Mouse (Mus musculus): Measurements from ENCODE around the gene Oip5. TPM values are rescaled to one million over a fixed set of nuclear protein-coding genes. Genes with fewer than 3 reads are reported as not detected.
"Not testable (repeated sequence)": the region's sequence is repeated elsewhere in the genome, so short reads cannot be mapped to it uniquely, and the experiment has no call there.

Oip5 gene
- polyA plus RNA-seq, 1 experiment = 10.1 TPM

- no peak overlapping the region for H3K27ac ChIP-seq (ENCODE audit: insufficient read depth, low read depth, low read length)
- TF ChIP-seq POLR2A (IDR thresholded peaks at IDR 0.05; ENCODE audit: borderline replicate concordance, low read depth, low read length) (no peak), CTCF (IDR thresholded peaks at IDR 0.05; ENCODE audit: low read depth, low read length) (no peak)
- H3K4me1 ChIP-seq (ENCODE audit: control insufficient read depth, insufficient read depth, low read length) = peaks cover 8% of the 10 kb centered on the region; the same call in 1 of the 2 replicates
Measured at GRCm38 (mm10) chr2:119607023-119607422, 11.2 kb downstream of the Oip5 start.

GRCm38 (mm10) chr2:119605361-119605973, 12.8 kb downstream of the Oip5 start:
- Histone ChIP-seq H3K4me1 (ENCODE audit: control insufficient read depth, insufficient read depth, low read length) (0 out of 2 replicates have a peak, but pooled peaks cover 5% of the 10 kb centered on the region), H3K27ac (ENCODE audit: insufficient read depth, low read depth, low read length) (no peak overlapping the region), H3K4me3 (ENCODE audit: insufficient read depth, low read length) (no peak overlapping the region)
- no peak for TF ChIP-seq POLR2A (IDR thresholded peaks at IDR 0.05; ENCODE audit: borderline replicate concordance, low read depth, low read length)
- TF ChIP-seq CTCF (IDR thresholded peaks at IDR 0.05; ENCODE audit: low read depth, low read length) = no peak

More at GRCm38 (mm10) chr2:119607023-119607422, 11.2 kb downstream of the Oip5 start:
- H3K4me3 ChIP-seq (ENCODE audit: insufficient read depth, low read length) = no peak overlapping the region

GRCm38 (mm10) chr2:119603909-119604308, 14.4 kb downstream of the Oip5 start:
- no peak for TF ChIP-seq CTCF (IDR thresholded peaks at IDR 0.05; ENCODE audit: low read depth, low read length)
- no peak for TF ChIP-seq POLR2A (IDR thresholded peaks at IDR 0.05; ENCODE audit: borderline replicate concordance, low read depth, low read length)
- Histone ChIP-seq H3K27ac (ENCODE audit: insufficient read depth, low read depth, low read length) (no peak overlapping the region), H3K4me3 (ENCODE audit: insufficient read depth, low read length) (no peak overlapping the region), H3K4me1 (ENCODE audit: control insufficient read depth, insufficient read depth, low read length) (peaks cover 5% of the 10 kb centered on the region; the same call in 1 of the 2 replicates)

- peaks cover 5% of the 10 kb centered on the region; the same call in 1 of the 2 replicates for H3K4me1 ChIP-seq (ENCODE audit: control insufficient read depth, insufficient read depth, low read length)
- TF ChIP-seq POLR2A (IDR thresholded peaks at IDR 0.05; ENCODE audit: borderline replicate concordance, low read depth, low read length) (no peak), CTCF (IDR thresholded peaks at IDR 0.05; ENCODE audit: low read depth, low read length) (no peak)
- H3K4me3 ChIP-seq (ENCODE audit: insufficient read depth, low read length) = no peak overlapping the region
- H3K27ac ChIP-seq (ENCODE audit: insufficient read depth, low read depth, low read length) = no peak overlapping the region
Measured at GRCm38 (mm10) chr2:119602488-119602887, 15.8 kb downstream of the Oip5 start.

- H3K4me3 ChIP-seq (ENCODE audit: insufficient read depth, low read length) = not testable (repeated sequence)
Measured at GRCm38 (mm10) chr2:119601575-119601974, 16.7 kb downstream of the Oip5 start.

GRCm38 (mm10) chr2:119601027-119601426, 17.2 kb downstream of the Oip5 start:
- Histone ChIP-seq H3K27ac (ENCODE audit: insufficient read depth, low read depth, low read length) (no peak overlapping the region), H3K4me1 (ENCODE audit: control insufficient read depth, insufficient read depth, low read length) (peaks cover 12% of the 10 kb centered on the region), H3K4me3 (ENCODE audit: insufficient read depth, low read length) (no peak overlapping the region)
- no peak for TF ChIP-seq POLR2A (IDR thresholded peaks at IDR 0.05; ENCODE audit: borderline replicate concordance, low read depth, low read length)
- TF ChIP-seq CTCF (IDR thresholded peaks at IDR 0.05; ENCODE audit: low read depth, low read length) = no peak

More at GRCm38 (mm10) chr2:119601575-119601974, 16.7 kb downstream of the Oip5 start:
- H3K4me1 ChIP-seq (ENCODE audit: control insufficient read depth, insufficient read depth, low read length) = peaks cover 12% of the 10 kb centered on the region
- not testable (repeated sequence) for H3K27ac ChIP-seq (ENCODE audit: insufficient read depth, low read depth, low read length)

GRCm38 (mm10) chr2:119596781-119597330, 21.4 kb downstream of the Oip5 start:
- Histone ChIP-seq H3K4me3 (ENCODE audit: insufficient read depth, low read length) (no peak overlapping the region), H3K27ac (ENCODE audit: insufficient read depth, low read depth, low read length) (no peak overlapping the region), H3K4me1 (ENCODE audit: control insufficient read depth, insufficient read depth, low read length) (peaks cover 14% of the 10 kb centered on the region)
- TF ChIP-seq POLR2A (IDR thresholded peaks at IDR 0.05; ENCODE audit: borderline replicate concordance, low read depth, low read length) (no peak), CTCF (IDR thresholded peaks at IDR 0.05; ENCODE audit: low read depth, low read length) (no peak)

- Histone ChIP-seq H3K27ac (ENCODE audit: insufficient read depth, low read depth, low read length) (no peak overlapping the region), H3K4me1 (ENCODE audit: control insufficient read depth, insufficient read depth, low read length) (peaks cover 12% of the 10 kb centered on the region), H3K4me3 (ENCODE audit: insufficient read depth, low read length) (peak overlapping the region; percentile 86)
- TF ChIP-seq POLR2A (IDR thresholded peaks at IDR 0.05; ENCODE audit: borderline replicate concordance, low read depth, low read length) (no peak), CTCF (IDR thresholded peaks at IDR 0.05; ENCODE audit: low read depth, low read length) (no peak)
Measured at GRCm38 (mm10) chr2:119595308-119595707, 23.0 kb downstream of the Oip5 start.

GRCm38 (mm10) chr2:119594113-119594981, 23.9 kb downstream of the Oip5 start:
- peak overlapping the region; percentile 86 for H3K4me3 ChIP-seq (ENCODE audit: insufficient read depth, low read length)
- TF ChIP-seq POLR2A (IDR thresholded peaks at IDR 0.05; ENCODE audit: borderline replicate concordance, low read depth, low read length) = no peak; the same call in 1 of the 2 replicates
- TF ChIP-seq CTCF (IDR thresholded peaks at IDR 0.05; ENCODE audit: low read depth, low read length) = no peak
- H3K4me1 ChIP-seq (ENCODE audit: control insufficient read depth, insufficient read depth, low read length) = peaks cover 12% of the 10 kb centered on the region
- peak overlapping the region; percentile 65 for H3K27ac ChIP-seq (ENCODE audit: insufficient read depth, low read depth, low read length)

- H3K27ac ChIP-seq (ENCODE audit: insufficient read depth, low read depth, low read length) = peak overlapping the region; percentile 65
- no peak for TF ChIP-seq CTCF (IDR thresholded peaks at IDR 0.05; ENCODE audit: low read depth, low read length)
- no peak for TF ChIP-seq POLR2A (IDR thresholded peaks at IDR 0.05; ENCODE audit: borderline replicate concordance, low read depth, low read length)
- peak overlapping the region; percentile 18; the same call in 1 of the 2 replicates for H3K4me3 ChIP-seq (ENCODE audit: insufficient read depth, low read length)
- peaks cover 12% of the 10 kb centered on the region for H3K4me1 ChIP-seq (ENCODE audit: control insufficient read depth, insufficient read depth, low read length)
Measured at GRCm38 (mm10) chr2:119593765-119594112, 24.5 kb downstream of the Oip5 start.

All from bone marrow macrophage, adult 2 months (primary cell).